Mouse (Mus musculus): ENCODE results near the gene Gpr6. TPM values are rescaled to one million over a fixed set of nuclear protein-coding genes. Genes with fewer than 3 reads are reported as not detected.

Gpr6 gene
- polyA plus RNA-seq, 1 experiment from 2014 or later: not detected

- Histone ChIP-seq H3K27ac (no peak overlapping the region), H3K4me3 (ENCODE audit: inconsistent target) (no peak overlapping the region), H3K79me2 (ENCODE audit: inconsistent target) (no peaks in the 10 kb centered on the region), H3K36me3 (ENCODE audit: inconsistent target) (no peaks in the 10 kb centered on the region)
- WGBS (ENCODE audit: missing documents): 82% methylated on average over 1 of the region's 1 CpGs
Observed at GRCm38 (mm10) chr10:41024860-41025259, 47.2 kb downstream of the Gpr6 start.

- Histone ChIP-seq H3K4me3 (ENCODE audit: inconsistent target) (no peak overlapping the region), H3K36me3 (ENCODE audit: inconsistent target) (no peaks in the 10 kb centered on the region), H3K27ac (no peak overlapping the region), H3K79me2 (ENCODE audit: inconsistent target) (no peaks in the 10 kb centered on the region)
- 30% methylated on average over 1 of the region's 1 CpGs for WGBS (ENCODE audit: missing documents)
Observed at GRCm38 (mm10) chr10:41024406-41024805, 47.7 kb downstream of the Gpr6 start.

DNA sequence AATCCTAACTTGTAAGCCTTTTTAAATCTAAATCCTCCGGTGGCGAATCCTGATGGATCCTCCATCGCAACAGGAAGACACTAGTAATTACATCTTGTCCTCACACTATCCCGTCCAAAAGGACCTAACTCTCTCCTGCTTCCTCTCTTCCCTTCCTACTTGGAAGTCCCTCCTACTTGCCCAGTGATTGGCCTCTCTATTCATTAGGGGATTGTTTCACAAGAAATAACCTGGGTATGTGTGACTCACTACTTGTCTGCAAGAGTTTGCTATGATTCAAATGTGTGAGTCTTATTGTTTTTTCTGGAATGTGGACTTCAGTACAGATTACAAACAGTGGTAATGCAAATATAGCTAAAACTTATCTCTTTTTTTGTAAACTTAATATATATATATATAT lies 49.9 kb downstream of the Gpr6 start:
- Histone ChIP-seq H3K27ac (no peak overlapping the region), H3K36me3 (ENCODE audit: inconsistent target) (no peaks in the 10 kb centered on the region), H3K4me3 (ENCODE audit: inconsistent target) (no peak overlapping the region), H3K79me2 (ENCODE audit: inconsistent target) (no peaks in the 10 kb centered on the region)
- WGBS (ENCODE audit: missing documents): 94% methylated on average over 4 of the region's 4 CpGs

Other genes starting within 250 kb of the Gpr6 start
- gene Cdc40, start 189.0 kb downstream of the Gpr6 start, polyA plus RNA-seq (2018): 15.2 to 17.8 TPM (median 16.7 TPM) in 3 replicates
- not detected in 3 replicates for gene Wasf1, start 188.8 kb downstream of the Gpr6 start, polyA plus RNA-seq (2018)
- gene Fig4, start 231.0 kb upstream of the Gpr6 start, polyA plus RNA-seq (2018): 23.1 to 48.2 TPM (median 25.6 TPM) in 3 replicates
- gene Ak9, start 231.7 kb upstream of the Gpr6 start, polyA plus RNA-seq (2018): 0.09 TPM in 1 of 3 replicates, not detected in the others

Measured in macrophage (primary cell).